Mouse (Mus musculus) cerebellum, adult 2 months (tissue): Measurements from ENCODE around the gene Rab10.
A peak's percentile ranks its signal among the peaks of the same experiment; 100 is the strongest.

Experiments
- CTCF ChIP-seq: fragments of 200-500 bp; IDR thresholded peaks from 2 replicates; pipeline ENCODE4 v1.5.1; 2011; ENCODE audit warnings: low read depth, mild to moderate bottlenecking, control low read depth, low read length, moderate library complexity, borderline replicate concordance; ENCODE audit not compliant: insufficient read depth
- POLR2A ChIP-seq: fragments of 200-500 bp; IDR thresholded peaks from 2 replicates; pipeline ENCODE4 v1.6.1; 2011; ENCODE audit warnings: low read length, control low read depth, borderline replicate concordance; ENCODE audit not compliant: insufficient read depth

- no peak for TF ChIP-seq POLR2A
- peak; percentile 39; the same call in 1 of the 2 replicates for TF ChIP-seq CTCF
These were observed 49.5 kb upstream of the Rab10 start for GRCm38 (mm10) chr12:3359302-3359701.
